Mouse (Mus musculus): ENCODE measurements around the gene Bean1.
A peak's percentile ranks its signal among the peaks of the same experiment; 100 is the strongest.
"Not testable (repeated sequence)": the region's sequence is repeated elsewhere in the genome, so short reads cannot be mapped to it uniquely, and the experiment has no call there.

Gene Bean1

DNA sequence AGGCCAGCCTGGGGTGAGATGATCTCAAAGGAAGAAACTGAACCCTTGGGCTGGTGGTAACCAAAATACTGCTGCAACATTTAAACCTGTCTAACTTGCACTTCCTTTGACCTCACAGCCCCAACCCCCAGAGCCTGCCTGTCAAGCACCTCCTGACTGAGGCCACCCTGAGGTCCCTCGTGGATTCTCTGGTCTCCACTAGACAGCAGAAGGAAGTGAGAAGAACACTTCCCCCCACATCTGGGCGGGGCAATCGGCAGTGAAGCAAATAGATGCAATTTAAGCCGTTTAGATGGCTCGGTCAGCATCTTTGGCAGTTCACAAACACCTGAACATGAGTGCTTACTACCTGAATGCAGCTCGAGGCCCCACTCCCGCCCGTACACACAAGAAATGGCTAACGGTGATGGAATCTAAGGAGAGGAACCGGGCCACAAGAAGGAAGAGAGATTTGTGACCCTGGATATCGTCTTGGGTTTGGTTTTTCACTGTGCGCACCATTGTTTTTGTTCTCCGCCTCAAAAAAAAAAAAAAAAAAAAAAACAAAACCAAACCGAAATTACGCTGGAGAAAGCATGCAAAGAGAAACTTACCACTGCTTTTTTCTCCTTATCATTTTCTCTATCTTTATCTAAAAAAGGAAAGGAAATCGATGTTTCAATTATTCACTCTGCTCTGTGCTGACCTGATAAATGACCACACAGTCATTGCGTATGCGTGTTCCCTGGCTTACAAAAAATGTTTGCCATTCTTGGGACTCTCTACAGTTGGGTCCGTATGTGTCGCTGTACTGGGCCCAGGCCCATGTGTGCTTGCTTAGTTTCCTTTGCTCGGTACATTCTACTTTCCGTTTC lies 77.0 kb downstream of the Bean1 start:
- peak; percentile 38 to 57 for DNase-seq

- DNase-seq = peak in 1 of 2 experiments; percentile 23
Measured at GRCm38 (mm10) chr8:104247908-104248275, 77.7 kb downstream of the Bean1 start.

GRCm38 (mm10) chr8:104248276-104248675 lies 78.0 kb downstream of the Bean1 start, which contains the start of gene Tk2:
Gene Tk2 (minus strand): TSS chr8:104248558.
- peak; percentile 64 to 70 for DNase-seq

DNA sequence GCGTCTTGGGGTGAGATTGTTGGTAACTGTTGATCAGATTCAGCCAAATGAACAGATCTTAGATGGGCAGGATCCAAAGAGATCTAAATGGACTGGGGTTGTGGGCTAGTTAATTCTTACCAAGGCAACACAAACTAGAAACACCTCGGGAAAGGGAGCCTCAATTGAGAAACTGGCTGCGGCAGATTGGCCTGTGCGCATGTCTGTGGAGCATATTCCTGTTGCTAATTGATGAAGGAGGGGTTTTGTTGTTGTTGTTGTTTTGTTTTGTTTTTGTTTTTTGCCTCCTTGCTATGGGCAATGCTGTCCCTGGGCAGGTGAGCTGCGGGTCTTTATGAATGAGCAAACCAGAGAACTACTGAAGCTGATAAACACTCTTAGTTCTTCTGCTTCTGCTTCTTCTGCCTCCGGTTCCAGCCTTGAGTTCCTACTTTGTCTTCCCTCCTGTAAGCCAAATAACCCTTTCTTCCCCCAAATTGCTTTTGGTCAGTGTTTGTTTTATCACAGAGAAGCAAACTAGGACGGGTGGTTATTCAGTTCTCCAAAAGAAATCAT lies 79.3 kb downstream of the Bean1 start:
- no peak for DNase-seq

GRCm38 (mm10) chr8:104250439-104251367 lies 80.5 kb downstream of the Bean1 start, which contains the start of gene Cklf:
Gene Cklf (plus strand): TSS chr8:104250861.
- peak; percentile 64 to 75 for DNase-seq

- DNase-seq = no peak
Measured at GRCm38 (mm10) chr8:104251461-104251860, 81.2 kb downstream of the Bean1 start.

GRCm38 (mm10) chr8:104253016-104253415 lies 82.8 kb downstream of the Bean1 start:
- peak in 1 of 2 experiments; percentile 23 for DNase-seq

GRCm38 (mm10) chr8:104261802-104262201 lies 91.6 kb downstream of the Bean1 start:
- DNase-seq = not testable (repeated sequence)

DNA sequence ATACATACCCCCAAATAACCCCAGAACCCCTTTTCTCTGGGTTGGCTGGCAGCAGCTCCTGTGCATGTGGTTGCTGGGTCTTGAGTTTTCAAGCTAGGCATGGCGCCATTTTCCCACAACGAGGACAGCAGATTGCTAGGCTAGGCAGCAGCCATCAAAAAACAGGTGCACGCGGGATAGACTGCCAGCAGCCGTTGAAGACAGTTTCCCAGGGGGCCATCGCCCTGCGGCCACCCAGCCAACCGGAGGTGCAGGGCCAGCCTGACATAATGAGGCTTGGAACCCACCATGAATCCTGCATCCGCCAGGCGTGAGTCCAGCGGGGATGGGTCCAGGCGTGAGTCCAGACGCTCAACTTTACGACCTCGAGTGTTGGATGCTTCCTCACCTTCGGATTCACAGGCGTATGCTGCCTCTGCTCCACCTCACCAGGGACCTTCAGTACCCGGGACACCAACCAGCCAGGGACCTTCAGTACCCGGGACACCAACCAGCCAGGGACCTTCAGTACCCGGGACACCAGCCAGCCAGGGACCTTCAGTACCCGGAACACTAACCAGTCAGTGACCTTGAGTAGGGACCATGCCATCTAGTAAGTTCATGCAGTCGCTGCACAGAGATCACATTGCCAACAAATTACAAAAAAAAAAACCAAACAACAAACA lies 94.2 kb downstream of the Bean1 start:
- DNase-seq = not testable (repeated sequence)

DNA sequence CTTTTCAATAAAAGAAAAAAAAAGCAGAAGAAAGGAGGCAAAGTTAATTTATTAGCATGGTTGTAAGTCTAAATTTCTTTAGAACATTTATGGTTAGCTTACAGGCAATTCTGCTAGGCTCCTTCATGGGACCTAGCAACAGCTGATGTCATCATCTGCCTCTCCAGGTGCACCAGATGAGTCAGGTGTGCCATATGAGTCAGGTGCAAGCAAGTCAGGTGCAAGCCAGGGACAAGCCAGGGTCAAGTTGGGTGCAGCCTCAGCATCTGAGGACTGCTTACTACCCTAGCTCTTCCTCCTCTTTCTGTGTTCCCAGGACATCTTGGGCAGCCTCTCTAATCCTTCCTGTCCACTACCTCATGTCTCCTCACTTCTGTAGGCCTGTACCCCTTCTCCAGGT lies 98.1 kb downstream of the Bean1 start:
- DNase-seq = no peak

All from thymus, adult 18-20 months (tissue).